Mouse (Mus musculus) small intestine, adult 2 months (tissue): ENCODE data around the gene Dusp12.

Source experiments
- CTCF ChIP-seq: fragments of 200-500 bp; IDR thresholded peaks from 2 replicates; pipeline ENCODE4 v1.5.1; 2012; ENCODE audit warnings: low read depth, mild to moderate bottlenecking, control low read depth, inconsistent platforms, low read length, moderate library complexity, mixed read lengths; ENCODE audit not compliant: insufficient replicate concordance, insufficient read length; ENCODE audit errors: extremely low read depth
- POLR2A ChIP-seq: fragments of 200-500 bp; IDR thresholded peaks from 2 replicates; pipeline ENCODE4 v1.6.1; 2012; ENCODE audit warnings: low read depth, mild to moderate bottlenecking, control low read depth, inconsistent platforms, low read length, moderate library complexity

- TF ChIP-seq POLR2A (no peak), CTCF (no peak)
These were observed 711 bp upstream of the Dusp12 start for GRCm38 (mm10) chr1:170886044-170886458.
